Mouse (Mus musculus): ENCODE data around the gene Treml4. TPM values are rescaled to one million over a fixed set of nuclear protein-coding genes. Genes with fewer than 3 reads are reported as not detected.
"Not testable (repeated sequence)": the region's sequence is repeated elsewhere in the genome, so short reads cannot be mapped to it uniquely, and the experiment has no call there.

Gene Treml4
- polyA plus RNA-seq, 1 experiment from 2014 or later = not detected

GRCm38 (mm10) chr17:48299203-48299602 is 35.1 kb downstream of the Treml4 start, which contains the start of gene Treml2:
Gene Treml2, plus strand, starts transcription at chr17:48299498.
- no peaks in the 10 kb centered on the region for H3K4me1 ChIP-seq (ENCODE audit: control insufficient read depth, insufficient read depth, low read length)
- H3K27ac ChIP-seq (replicated peaks; ENCODE audit: low read depth, low read length) = no peak within 1 kb of the TSS
- no peaks in the 10 kb centered on the region for H3K36me3 ChIP-seq (replicated peaks; ENCODE audit: control insufficient read depth, insufficient read depth, low read depth, low read length)
- no peaks in the 10 kb centered on the region for H3K9me3 ChIP-seq (replicated peaks; ENCODE audit: control insufficient read depth, low read length)
- H3K9ac ChIP-seq (replicated peaks; ENCODE audit: low read length) = no peak within 1 kb of the TSS
- no peak within 1 kb of the TSS for H3K4me2 ChIP-seq (ENCODE audit: low read depth, low read length)
- WGBS = 37% methylated on average over 3 of the region's 4 CpGs
- no peaks in the 10 kb centered on the region for H3K27me3 ChIP-seq (ENCODE audit: control insufficient read depth, insufficient read depth, low read length)
- peak; percentile 47 for DNase-seq (ENCODE audit: low spot score)
- no peak for ATAC-seq (replicated peaks; ENCODE audit: insufficient number of reproducible peaks, low FRiP score, low TSS enrichment, low read depth)
- no peak within 1 kb of the TSS for H3K4me3 ChIP-seq (ENCODE audit: low read depth, low read length)

GRCm38 (mm10) chr17:48299756-48300155 is 35.7 kb downstream of the Treml4 start:
- Histone ChIP-seq H3K36me3 (replicated peaks; ENCODE audit: control insufficient read depth, insufficient read depth, low read depth, low read length) (no peaks in the 10 kb centered on the region), H3K27ac (replicated peaks; ENCODE audit: low read depth, low read length) (no peak overlapping the region), H3K9me3 (replicated peaks; ENCODE audit: control insufficient read depth, low read length) (no peaks in the 10 kb centered on the region), H3K4me1 (ENCODE audit: control insufficient read depth, insufficient read depth, low read length) (no peaks in the 10 kb centered on the region), H3K9ac (replicated peaks; ENCODE audit: low read length) (no peak overlapping the region), H3K4me3 (ENCODE audit: low read depth, low read length) (no peak overlapping the region), H3K27me3 (ENCODE audit: control insufficient read depth, insufficient read depth, low read length) (no peaks in the 10 kb centered on the region), H3K4me2 (ENCODE audit: low read depth, low read length) (no peak overlapping the region)
- 57% methylated on average over 7 of the region's 7 CpGs for WGBS
- DNase-seq (ENCODE audit: low spot score) (no peak), ATAC-seq (replicated peaks; ENCODE audit: insufficient number of reproducible peaks, low FRiP score, low TSS enrichment, low read depth) (no peak)

- ATAC-seq (replicated peaks; ENCODE audit: insufficient number of reproducible peaks, low FRiP score, low TSS enrichment, low read depth) = no peak
- Histone ChIP-seq H3K27me3 (ENCODE audit: control insufficient read depth, insufficient read depth, low read length) (no peaks in the 10 kb centered on the region), H3K4me3 (ENCODE audit: low read depth, low read length) (no peak overlapping the region), H3K9ac (replicated peaks; ENCODE audit: low read length) (no peak overlapping the region), H3K4me1 (ENCODE audit: control insufficient read depth, insufficient read depth, low read length) (no peaks in the 10 kb centered on the region), H3K9me3 (replicated peaks; ENCODE audit: control insufficient read depth, low read length) (no peaks in the 10 kb centered on the region), H3K27ac (replicated peaks; ENCODE audit: low read depth, low read length) (no peak overlapping the region), H3K36me3 (replicated peaks; ENCODE audit: control insufficient read depth, insufficient read depth, low read depth, low read length) (no peaks in the 10 kb centered on the region), H3K4me2 (ENCODE audit: low read depth, low read length) (no peak overlapping the region)
- 62% methylated on average over 7 of the region's 7 CpGs for WGBS
- DNase-seq (ENCODE audit: low spot score) = no peak
These were observed 36.1 kb downstream of the Treml4 start for GRCm38 (mm10) chr17:48300199-48300598.

- Histone ChIP-seq H3K27ac (replicated peaks; ENCODE audit: low read depth, low read length) (no peak overlapping the region), H3K9me3 (replicated peaks; ENCODE audit: control insufficient read depth, low read length) (no peaks in the 10 kb centered on the region), H3K9ac (replicated peaks; ENCODE audit: low read length) (no peak overlapping the region), H3K36me3 (replicated peaks; ENCODE audit: control insufficient read depth, insufficient read depth, low read depth, low read length) (no peaks in the 10 kb centered on the region), H3K27me3 (ENCODE audit: control insufficient read depth, insufficient read depth, low read length) (no peaks in the 10 kb centered on the region), H3K4me2 (ENCODE audit: low read depth, low read length) (no peak overlapping the region), H3K4me3 (ENCODE audit: low read depth, low read length) (no peak overlapping the region), H3K4me1 (ENCODE audit: control insufficient read depth, insufficient read depth, low read length) (no peaks in the 10 kb centered on the region)
- whole genome bisulfite sequencing = 77% methylated on average over 9 of the region's 9 CpGs
- no peak for ATAC-seq (replicated peaks; ENCODE audit: insufficient number of reproducible peaks, low FRiP score, low TSS enrichment, low read depth)
- DNase-seq (ENCODE audit: low spot score) = no peak
These were observed 36.8 kb downstream of the Treml4 start for GRCm38 (mm10) chr17:48300861-48301260.

GRCm38 (mm10) chr17:48301792-48302191 is 37.7 kb downstream of the Treml4 start:
- DNase-seq (ENCODE audit: low spot score) (no peak), ATAC-seq (replicated peaks; ENCODE audit: insufficient number of reproducible peaks, low FRiP score, low TSS enrichment, low read depth) (no peak)
- Histone ChIP-seq H3K4me2 (ENCODE audit: low read depth, low read length) (no peak overlapping the region), H3K4me3 (ENCODE audit: low read depth, low read length) (no peak overlapping the region), H3K9ac (replicated peaks; ENCODE audit: low read length) (no peak overlapping the region), H3K4me1 (ENCODE audit: control insufficient read depth, insufficient read depth, low read length) (no peaks in the 10 kb centered on the region), H3K27ac (replicated peaks; ENCODE audit: low read depth, low read length) (no peak overlapping the region), H3K36me3 (replicated peaks; ENCODE audit: control insufficient read depth, insufficient read depth, low read depth, low read length) (no peaks in the 10 kb centered on the region), H3K9me3 (replicated peaks; ENCODE audit: control insufficient read depth, low read length) (no peaks in the 10 kb centered on the region), H3K27me3 (ENCODE audit: control insufficient read depth, insufficient read depth, low read length) (no peaks in the 10 kb centered on the region)
- WGBS = 89% methylated on average over 5 of the region's 5 CpGs

- H3K9me3 ChIP-seq (replicated peaks; ENCODE audit: control insufficient read depth, low read length) = no peaks in the 10 kb centered on the region
- ATAC-seq (replicated peaks; ENCODE audit: insufficient number of reproducible peaks, low FRiP score, low TSS enrichment, low read depth) = no peak
- H3K27ac ChIP-seq (replicated peaks; ENCODE audit: low read depth, low read length) = no peak overlapping the region
- H3K27me3 ChIP-seq (ENCODE audit: control insufficient read depth, insufficient read depth, low read length) = no peaks in the 10 kb centered on the region
- no peak overlapping the region for H3K4me2 ChIP-seq (ENCODE audit: low read depth, low read length)
- H3K36me3 ChIP-seq (replicated peaks; ENCODE audit: control insufficient read depth, insufficient read depth, low read depth, low read length) = no peaks in the 10 kb centered on the region
- no peak for DNase-seq (ENCODE audit: low spot score)
- no peak overlapping the region for H3K9ac ChIP-seq (replicated peaks; ENCODE audit: low read length)
- 77% methylated on average over 2 of the region's 2 CpGs for WGBS
- H3K4me3 ChIP-seq (ENCODE audit: low read depth, low read length) = no peak overlapping the region
- H3K4me1 ChIP-seq (ENCODE audit: control insufficient read depth, insufficient read depth, low read length) = no peaks in the 10 kb centered on the region
These were observed 48.0 kb downstream of the Treml4 start for GRCm38 (mm10) chr17:48312124-48312523.

- WGBS = 88% methylated on average over 3 of the region's 3 CpGs
- H3K4me1 ChIP-seq (ENCODE audit: control insufficient read depth, insufficient read depth, low read length); H3K9ac ChIP-seq (replicated peaks; ENCODE audit: low read length); H3K27ac ChIP-seq (replicated peaks; ENCODE audit: low read depth, low read length); H3K4me3 ChIP-seq (ENCODE audit: low read depth, low read length); DNase-seq (ENCODE audit: low spot score); H3K4me2 ChIP-seq (ENCODE audit: low read depth, low read length); ATAC-seq (replicated peaks; ENCODE audit: insufficient number of reproducible peaks, low FRiP score, low TSS enrichment, low read depth); H3K9me3 ChIP-seq (replicated peaks; ENCODE audit: control insufficient read depth, low read length); H3K27me3 ChIP-seq (ENCODE audit: control insufficient read depth, insufficient read depth, low read length); H3K36me3 ChIP-seq (replicated peaks; ENCODE audit: control insufficient read depth, insufficient read depth, low read depth, low read length): not testable (repeated sequence)
These were observed 51.9 kb downstream of the Treml4 start, which contains the start of gene B430306N03Rik for GRCm38 (mm10) chr17:48315905-48316579. Gene B430306N03Rik, plus strand, starts transcription at chr17:48316141.

GRCm38 (mm10) chr17:48318686-48319085 is 54.6 kb downstream of the Treml4 start:
- H3K4me1 ChIP-seq (ENCODE audit: control insufficient read depth, insufficient read depth, low read length) = no peaks in the 10 kb centered on the region
- H3K9ac ChIP-seq (replicated peaks; ENCODE audit: low read length) = no peak overlapping the region
- WGBS = 93% methylated on average over 1 of the region's 1 CpGs
- ATAC-seq (replicated peaks; ENCODE audit: insufficient number of reproducible peaks, low FRiP score, low TSS enrichment, low read depth) (no peak), DNase-seq (ENCODE audit: low spot score) (no peak)
- no peaks in the 10 kb centered on the region for H3K36me3 ChIP-seq (replicated peaks; ENCODE audit: control insufficient read depth, insufficient read depth, low read depth, low read length)
- H3K4me2 ChIP-seq (ENCODE audit: low read depth, low read length) = no peak overlapping the region
- H3K27ac ChIP-seq (replicated peaks; ENCODE audit: low read depth, low read length) = no peak overlapping the region
- H3K27me3 ChIP-seq (ENCODE audit: control insufficient read depth, insufficient read depth, low read length) = no peaks in the 10 kb centered on the region
- no peaks in the 10 kb centered on the region for H3K9me3 ChIP-seq (replicated peaks; ENCODE audit: control insufficient read depth, low read length)
- H3K4me3 ChIP-seq (ENCODE audit: low read depth, low read length) = no peak overlapping the region
